Mouse (Mus musculus) midbrain, embryonic 13.5 days (tissue): ENCODE results near the gene Spred1. TPM values are rescaled to one million over a fixed set of nuclear protein-coding genes. Genes with fewer than 3 reads are reported as not detected.

Source experiments
- ATAC-seq: fragments of 200-750 bp; cut with Nextera tagmentation; 2 replicates; pipeline ENCODE4 v1.8.0; 2017; ENCODE audit warnings: mild to moderate bottlenecking, moderate TSS enrichment, moderate library complexity
- H3K27ac ChIP-seq: fragments of 300-500 bp; sonication (generic); 2 replicates; pipeline ENCODE4 v1.5.1; 2015; ENCODE audit warnings: inconsistent platforms, mild to moderate bottlenecking, moderate library complexity
- H3K27me3 ChIP-seq: fragments of 300-500 bp; sonication (generic); 2 replicates; pipeline ENCODE4 v1.6.1; 2015; ENCODE audit warnings: mild to moderate bottlenecking, inconsistent platforms
- H3K36me3 ChIP-seq: fragments of 300-500 bp; sonication (generic); 2 replicates; pipeline ENCODE4 v1.6.1; 2015; ENCODE audit warnings: mild to moderate bottlenecking, inconsistent platforms
- H3K4me1 ChIP-seq: fragments of 300-500 bp; sonication (generic); replicated peaks from 2 replicates; pipeline ENCODE4 v1.6.1; 2015; ENCODE audit warnings: inconsistent platforms
- H3K4me2 ChIP-seq: fragments of 300-500 bp; sonication (generic); replicated peaks from 2 replicates; pipeline ENCODE4 v1.6.1; 2015; ENCODE audit warnings: moderate library complexity, mild to moderate bottlenecking, inconsistent platforms
- H3K4me3 ChIP-seq: fragments of 300-500 bp; sonication (generic); replicated peaks from 2 replicates; pipeline ENCODE4 v1.5.1; 2015; ENCODE audit warnings: mild to moderate bottlenecking, inconsistent platforms
- H3K9ac ChIP-seq: fragments of 300-500 bp; sonication (generic); replicated peaks from 2 replicates; pipeline ENCODE4 v1.6.1; 2015; ENCODE audit warnings: mild to moderate bottlenecking, inconsistent platforms
- H3K9me3 ChIP-seq: fragments of 300-500 bp; sonication (generic); 2 replicates; pipeline ENCODE4 v1.6.1; 2016; ENCODE audit warnings: mild to moderate bottlenecking, inconsistent platforms
- WGBS: fragments of 180-500 bp; shearing (Covaris S2); methylation state at CpG from one replicate; pipeline ENCODE4 v1.1.7; 2015; 5-methylcytosine and 5-hydroxymethylcytosine counted together
- polyA plus RNA-seq: library from polyadenylated mRNA; unstranded; fragments of >200 nt; fragmentation: Nextera tagmentation; extraction: Ambion mirVana; gene quantifications from 2 replicates; pipeline ENCODE4 v1.2.1, GENCODE M21; 2015

The Spred1 gene
- polyA plus RNA-seq, 1 experiment from 2014 or later, result 7.4 TPM

- Histone ChIP-seq H3K9ac (no peak overlapping the region), H3K4me3 (no peak overlapping the region), H3K4me1 (no peaks in the 10 kb centered on the region), H3K27me3 (peaks cover 3% of the 10 kb centered on the region; the same call in 1 of the 2 replicates), H3K4me2 (no peak overlapping the region), H3K9me3 (no peaks in the 10 kb centered on the region), H3K36me3 (no peaks in the 10 kb centered on the region), H3K27ac (no peak overlapping the region)
- ATAC-seq, result no peak
- 76% methylated on average over 5 of the region's 5 CpGs for WGBS
Observed at GRCm38 (mm10) chr2:117097305-117097704, 23.9 kb upstream of the Spred1 start.

- Histone ChIP-seq H3K9ac (no peak overlapping the region), H3K4me1 (peaks cover 6% of the 10 kb centered on the region), H3K9me3 (no peaks in the 10 kb centered on the region), H3K27ac (no peak overlapping the region), H3K27me3 (peaks cover 3% of the 10 kb centered on the region; the same call in 1 of the 2 replicates), H3K36me3 (no peaks in the 10 kb centered on the region), H3K4me3 (no peak overlapping the region), H3K4me2 (no peak overlapping the region)
- no peak for ATAC-seq
- 34% methylated on average over 10 of the region's 10 CpGs for whole genome bisulfite sequencing
Observed at GRCm38 (mm10) chr2:117099316-117099715, 21.9 kb upstream of the Spred1 start.

GRCm38 (mm10) chr2:117103461-117103860 lies 17.7 kb upstream of the Spred1 start:
- no peaks in the 10 kb centered on the region for H3K36me3 ChIP-seq
- H3K27me3 ChIP-seq, result no peaks in the 10 kb centered on the region
- ATAC-seq, result no peak
- no peak overlapping the region for H3K4me2 ChIP-seq
- peaks cover 8% of the 10 kb centered on the region for H3K4me1 ChIP-seq
- H3K4me3 ChIP-seq, result no peak overlapping the region
- H3K27ac ChIP-seq, result no peak overlapping the region
- H3K9me3 ChIP-seq, result no peaks in the 10 kb centered on the region
- 4% methylated on average over 4 of the region's 4 CpGs for WGBS
- H3K9ac ChIP-seq, result no peak overlapping the region

GRCm38 (mm10) chr2:117105407-117105806 lies 15.8 kb upstream of the Spred1 start:
- no peak for ATAC-seq
- peaks cover 8% of the 10 kb centered on the region for H3K4me1 ChIP-seq
- WGBS, result 76% methylated on average over 7 of the region's 7 CpGs
- no peak overlapping the region for H3K4me3 ChIP-seq
- no peaks in the 10 kb centered on the region for H3K36me3 ChIP-seq
- no peak overlapping the region for H3K4me2 ChIP-seq
- H3K9me3 ChIP-seq, result no peaks in the 10 kb centered on the region
- H3K9ac ChIP-seq, result no peak overlapping the region
- no peaks in the 10 kb centered on the region for H3K27me3 ChIP-seq
- H3K27ac ChIP-seq, result no peak overlapping the region

- WGBS, result 56% methylated on average over 4 of the region's 4 CpGs
- no peak for ATAC-seq
- Histone ChIP-seq H3K4me3 (no peak overlapping the region), H3K27me3 (no peaks in the 10 kb centered on the region), H3K9me3 (no peaks in the 10 kb centered on the region), H3K9ac (no peak overlapping the region), H3K36me3 (no peaks in the 10 kb centered on the region), H3K4me2 (no peak overlapping the region), H3K27ac (no peak overlapping the region), H3K4me1 (peaks cover 8% of the 10 kb centered on the region)
Observed at GRCm38 (mm10) chr2:117108059-117108458, 13.1 kb upstream of the Spred1 start.

GRCm38 (mm10) chr2:117109296-117109695 lies 11.9 kb upstream of the Spred1 start:
- ATAC-seq, result no peak
- no peaks in the 10 kb centered on the region for H3K36me3 ChIP-seq
- H3K4me3 ChIP-seq, result no peak overlapping the region
- H3K9me3 ChIP-seq, result no peaks in the 10 kb centered on the region
- H3K9ac ChIP-seq, result no peak overlapping the region
- no peak overlapping the region for H3K4me2 ChIP-seq
- 78% methylated on average over 2 of the region's 2 CpGs for WGBS
- H3K4me1 ChIP-seq, result peaks cover 2% of the 10 kb centered on the region; the same call in 1 of the 2 replicates
- H3K27ac ChIP-seq, result no peak overlapping the region
- no peaks in the 10 kb centered on the region for H3K27me3 ChIP-seq

- no peak overlapping the region for H3K4me2 ChIP-seq
- no peak overlapping the region for H3K4me3 ChIP-seq
- no peak overlapping the region for H3K27ac ChIP-seq
- 0 out of 2 replicates have a peak, but pooled peaks have one; percentile 24 for ATAC-seq
- no peaks in the 10 kb centered on the region for H3K36me3 ChIP-seq
- peaks cover 2% of the 10 kb centered on the region; the same call in 1 of the 2 replicates for H3K4me1 ChIP-seq
- no peaks in the 10 kb centered on the region for H3K9me3 ChIP-seq
- H3K27me3 ChIP-seq, result no peaks in the 10 kb centered on the region
- H3K9ac ChIP-seq, result no peak overlapping the region
- 36% methylated on average over 6 of the region's 6 CpGs for WGBS
Observed at GRCm38 (mm10) chr2:117110355-117110866, 10.8 kb upstream of the Spred1 start.

- Histone ChIP-seq H3K4me2 (no peak overlapping the region), H3K4me3 (no peak overlapping the region), H3K36me3 (no peaks in the 10 kb centered on the region), H3K27ac (no peak overlapping the region), H3K27me3 (no peaks in the 10 kb centered on the region), H3K9ac (no peak overlapping the region), H3K9me3 (no peaks in the 10 kb centered on the region), H3K4me1 (no peaks in the 10 kb centered on the region; the same call in 1 of the 2 replicates)
- ATAC-seq, result no peak
- 93% methylated on average over 2 of the region's 2 CpGs for WGBS
Observed at GRCm38 (mm10) chr2:117113262-117113661, 7.9 kb upstream of the Spred1 start.

- H3K4me2 ChIP-seq, result no peak overlapping the region
- no peaks in the 10 kb centered on the region for H3K36me3 ChIP-seq
- 75% methylated on average over 4 of the region's 4 CpGs for WGBS
- H3K27ac ChIP-seq, result no peak overlapping the region
- no peak overlapping the region for H3K4me3 ChIP-seq
- H3K9me3 ChIP-seq, result no peaks in the 10 kb centered on the region
- peaks cover under 1% of the 10 kb centered on the region for H3K4me1 ChIP-seq
- peaks cover 4% of the 10 kb centered on the region; the same call in 1 of the 2 replicates for H3K27me3 ChIP-seq
- no peak for ATAC-seq
- H3K9ac ChIP-seq, result no peak overlapping the region
Observed at GRCm38 (mm10) chr2:117113762-117114161, 7.4 kb upstream of the Spred1 start.

GRCm38 (mm10) chr2:117118516-117118915 lies 2.7 kb upstream of the Spred1 start:
- no peak for ATAC-seq
- Histone ChIP-seq H3K4me3 (no peak overlapping the region), H3K36me3 (no peaks in the 10 kb centered on the region), H3K9me3 (no peaks in the 10 kb centered on the region), H3K9ac (no peak overlapping the region), H3K4me2 (no peak overlapping the region), H3K27me3 (peaks cover 8% of the 10 kb centered on the region; the same call in 1 of the 2 replicates), H3K27ac (no peak overlapping the region), H3K4me1 (peaks cover 16% of the 10 kb centered on the region)
- 36% methylated on average over 2 of the region's 2 CpGs for WGBS

GRCm38 (mm10) chr2:117119291-117120245 lies 1.6 kb upstream of the Spred1 start:
- Histone ChIP-seq H3K27me3 (peaks cover 8% of the 10 kb centered on the region; the same call in 1 of the 2 replicates), H3K36me3 (no peaks in the 10 kb centered on the region), H3K9me3 (no peaks in the 10 kb centered on the region), H3K4me2 (peak overlapping the region; percentile 76), H3K4me1 (peaks cover 25% of the 10 kb centered on the region), H3K9ac (peak overlapping the region; percentile 99), H3K4me3 (peak overlapping the region; percentile 91), H3K27ac (peak overlapping the region; percentile 99)
- peak; percentile 59 for ATAC-seq
- WGBS, result 3% methylated on average over 30 of the region's 30 CpGs
